Mouse (Mus musculus) G1E (cell line): ENCODE data around the gene Gm44502. TPM values are rescaled to one million over a fixed set of nuclear protein-coding genes. Genes with fewer than 3 reads are reported as not detected.

ENCODE experiments used
- ATAC-seq: 2 replicates; pipeline ENCODE4 v1.8.0; 2016; ENCODE audit warnings: mild to moderate bottlenecking; ENCODE audit not compliant: insufficient number of reproducible peaks, poor library complexity, low FRiP score, severe bottlenecking; ENCODE audit errors: extremely low read depth
- DNase-seq: peaks from one replicate; pipeline ENCODE4 v3.0.0; 2012; ENCODE audit warnings: low spot score
- H3K27me3 ChIP-seq: 2 replicates; pipeline ENCODE4 v1.6.1; 2012; ENCODE audit warnings: mild to moderate bottlenecking, low read length, inconsistent platforms; ENCODE audit not compliant: insufficient read depth
- H3K36me3 ChIP-seq: replicated peaks from 2 replicates; pipeline ENCODE3; 2012; ENCODE audit warnings: mild to moderate bottlenecking, inconsistent platforms
- H3K4me1 ChIP-seq: 2 replicates; pipeline ENCODE4 v1.6.1; 2012; ENCODE audit warnings: low read depth, low read length, inconsistent platforms, mixed read lengths; ENCODE audit not compliant: insufficient read depth
- H3K4me3 ChIP-seq: 2 replicates; pipeline ENCODE4 v1.5.1; 2012; ENCODE audit warnings: low read depth, mild to moderate bottlenecking, inconsistent platforms, low read length, moderate library complexity, mixed read lengths
- H3K9me3 ChIP-seq: replicated peaks from 2 replicates; pipeline ENCODE4 v1.6.1; 2012; ENCODE audit warnings: inconsistent platforms
- CTCF ChIP-seq: IDR thresholded peaks from 2 replicates; pipeline ENCODE4 v1.5.1; 2012; ENCODE audit warnings: low read depth, low read length, inconsistent platforms, mixed read lengths
- GATA1 ChIP-seq: IDR thresholded peaks from 2 replicates; pipeline ENCODE4 v1.6.1; 2012; ENCODE audit warnings: borderline replicate concordance, low read length, inconsistent platforms, mixed read lengths
- GATA2 ChIP-seq: IDR thresholded peaks from 2 replicates; pipeline ENCODE4 v1.6.1; 2012; ENCODE audit warnings: low read depth, low read length, inconsistent platforms, borderline replicate concordance
- POLR2AphosphoS5 ChIP-seq: IDR thresholded peaks from 2 replicates; pipeline ENCODE4 v1.6.1; 2012; ENCODE audit warnings: low read depth, low read length, inconsistent platforms; ENCODE audit not compliant: insufficient replicate concordance
- TAL1 ChIP-seq: conservative IDR thresholded peaks from 2 replicates; pipeline ENCODE4 v1.6.1; 2012; ENCODE audit warnings: low read depth, low read length, inconsistent platforms, mixed read lengths
- polyA plus RNA-seq: library from polyadenylated mRNA; stranded (reverse); fragments of >175 nt; gene quantifications from 2 replicates; pipeline ENCODE4 v1.2.3, GENCODE M21; 2012
- total RNA-seq, 2 experiments: library from RNA; stranded (forward) in 1 of 2; stranded (reverse) in 1 of 2; fragments of 200-1000 nt in 1 of 2; fragments of >200 nt in 1 of 2; fragmentation: Nextera tagmentation in 1 of 2; gene quantifications; 2 replicates each; pipeline ENCODE4 v1.2.3; 2014 to 2017

The Gm44502 gene
- total RNA-seq (2014; fragmentation: Nextera tagmentation) (not detected in 2 replicates), total RNA-seq (2017) (0.12 and 0.71 TPM in 2 replicates), polyA plus RNA-seq (0.93 and 1.3 TPM in 2 replicates)

DNA sequence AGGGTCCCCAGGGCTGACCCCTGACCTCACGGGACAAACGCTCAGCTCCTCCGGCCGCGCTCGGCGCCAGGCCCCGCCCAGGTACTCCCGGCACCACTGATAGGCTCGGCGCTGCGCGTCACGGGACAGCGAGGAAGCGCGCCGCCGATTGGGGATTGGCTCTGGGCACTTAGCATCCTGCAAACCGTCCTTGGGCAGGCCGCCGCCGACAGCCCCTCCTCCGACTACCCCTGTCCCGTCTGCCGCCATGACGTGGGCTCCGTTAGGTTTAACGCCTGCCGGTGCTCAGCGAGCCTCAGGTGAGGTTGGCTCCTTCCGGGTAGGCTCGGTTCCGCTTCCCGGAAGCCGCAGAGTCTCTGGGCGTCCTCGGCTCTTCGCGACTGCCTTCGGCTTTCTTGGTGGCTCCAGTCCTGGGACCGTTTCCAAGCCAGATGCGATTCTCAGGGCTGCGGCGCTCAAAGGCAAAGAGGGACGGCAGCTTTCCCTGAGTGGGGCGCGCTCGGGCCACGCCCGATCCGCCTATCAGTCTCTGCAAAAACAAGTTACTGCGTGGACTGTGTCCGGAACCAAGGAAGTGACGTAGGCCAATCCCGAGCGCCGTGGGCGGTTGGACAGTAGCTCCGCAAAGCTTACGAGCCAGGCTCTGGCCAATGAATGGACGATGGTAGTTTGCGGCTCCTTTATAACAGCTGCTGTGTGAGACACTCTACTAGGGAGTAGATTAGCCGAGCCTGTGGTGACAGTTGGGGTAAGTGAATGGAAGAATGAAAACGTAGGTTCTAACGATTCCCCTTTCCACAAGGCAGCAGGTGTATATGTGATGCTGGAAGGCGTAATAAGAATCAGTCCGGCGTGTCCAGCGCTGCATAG lies at the start of gene Gm44502, which contains the start of the genes C730034F03Rik and Chkb:
Gene Gm44502 (minus strand): TSS at position 345 of the 870 bp plus-strand sequence.
Gene C730034F03Rik (plus strand): TSS at position 238 of the 870 bp plus-strand sequence.
Gene Chkb (minus strand): TSS at position 557 of the 870 bp plus-strand sequence.
- H3K4me3 ChIP-seq, result peak within 1 kb of the TSS; percentile 85
- peak; percentile 86 for ATAC-seq
- DNase-seq, result peak; percentile 99
- peaks cover 27% of the 10 kb centered on the region for H3K4me1 ChIP-seq
- TF ChIP-seq GATA1 (no peak), POLR2AphosphoS5 (peak; percentile 78; the same call in 1 of the 2 replicates)
- H3K27me3 ChIP-seq, result no peaks in the 10 kb centered on the region
- no peaks in the 10 kb centered on the region for H3K9me3 ChIP-seq
- peaks cover 53% of the 10 kb centered on the region for H3K36me3 ChIP-seq

- ATAC-seq (no peak), DNase-seq (no peak)
- TF ChIP-seq POLR2AphosphoS5, result no peak
- TF ChIP-seq TAL1, result no peak
- no peak for TF ChIP-seq GATA2
- TF ChIP-seq CTCF, result no peak
- TF ChIP-seq GATA1, result no peak
- Histone ChIP-seq H3K4me3 (no peak overlapping the region), H3K27me3 (peaks cover 7% of the 10 kb centered on the region), H3K4me1 (peaks cover 29% of the 10 kb centered on the region), H3K36me3 (peaks cover 25% of the 10 kb centered on the region), H3K9me3 (no peaks in the 10 kb centered on the region)
Measured at GRCm38 (mm10) chr15:89478622-89479021, 49.1 kb upstream of the Gm44502 start.

DNA sequence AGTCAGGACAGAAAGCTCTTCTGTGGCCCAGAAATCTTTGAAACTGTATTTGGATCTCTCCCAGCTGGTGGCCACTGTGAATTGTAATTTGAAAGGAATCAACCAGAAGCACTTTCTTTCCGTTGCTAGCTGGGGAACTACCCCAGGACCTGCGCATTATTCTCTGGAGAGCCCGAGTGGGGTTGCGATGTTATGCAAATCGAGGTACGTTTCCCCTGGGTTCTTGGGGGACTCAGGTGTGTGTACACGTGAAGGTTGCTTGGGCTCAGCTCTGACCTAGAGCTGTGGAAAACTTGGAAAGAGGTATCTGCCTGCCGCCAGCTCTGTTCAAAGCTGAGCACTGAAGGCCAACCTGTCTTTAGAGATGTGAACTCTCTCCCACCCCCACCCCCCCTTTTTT lies 48.3 kb upstream of the Gm44502 start:
- ATAC-seq (no peak), DNase-seq (no peak)
- Histone ChIP-seq H3K9me3 (no peaks in the 10 kb centered on the region), H3K4me3 (no peak overlapping the region), H3K4me1 (peaks cover 29% of the 10 kb centered on the region), H3K27me3 (peaks cover 4% of the 10 kb centered on the region; the same call in 1 of the 2 replicates), H3K36me3 (peaks cover 33% of the 10 kb centered on the region)
- TF ChIP-seq POLR2AphosphoS5, result no peak
- TF ChIP-seq TAL1, result no peak
- TF ChIP-seq GATA2, result no peak
- no peak for TF ChIP-seq GATA1
- no peak for TF ChIP-seq CTCF

GRCm38 (mm10) chr15:89477091-89477491 lies 47.6 kb upstream of the Gm44502 start, which contains the start of gene Arsa:
Arsa (minus strand) TSS chr15:89477425.
- ATAC-seq (no peak), DNase-seq (no peak)
- Histone ChIP-seq H3K4me1 (peaks cover 29% of the 10 kb centered on the region), H3K36me3 (peaks cover 36% of the 10 kb centered on the region), H3K9me3 (no peaks in the 10 kb centered on the region), H3K27me3 (peaks cover 4% of the 10 kb centered on the region; the same call in 1 of the 2 replicates), H3K4me3 (peak within 1 kb of the TSS; percentile 84)
- TF ChIP-seq GATA2 (no peak), TAL1 (no peak)

- peak; percentile 6; the same call in 1 of the 2 replicates for ATAC-seq
- peaks cover 4% of the 10 kb centered on the region; the same call in 1 of the 2 replicates for H3K27me3 ChIP-seq
- peak; percentile 65 for DNase-seq
- H3K4me3 ChIP-seq, result peak overlapping the region; percentile 84
- H3K9me3 ChIP-seq, result no peaks in the 10 kb centered on the region
- TF ChIP-seq GATA1 (no peak), TAL1 (no peak), CTCF (no peak), POLR2AphosphoS5 (no peak), GATA2 (no peak)
- H3K36me3 ChIP-seq, result peaks cover 36% of the 10 kb centered on the region
- H3K4me1 ChIP-seq, result peaks cover 29% of the 10 kb centered on the region
Measured at GRCm38 (mm10) chr15:89476475-89476815, 46.9 kb upstream of the Gm44502 start.

- Histone ChIP-seq H3K36me3 (peaks cover 36% of the 10 kb centered on the region), H3K27me3 (peaks cover 4% of the 10 kb centered on the region; the same call in 1 of the 2 replicates), H3K4me3 (peak overlapping the region; percentile 84), H3K9me3 (no peaks in the 10 kb centered on the region), H3K4me1 (peaks cover 29% of the 10 kb centered on the region)
- ATAC-seq (peak; percentile 96), DNase-seq (peak; percentile 95)
- TF ChIP-seq TAL1 (no peak), POLR2AphosphoS5 (no peak), GATA1 (no peak), GATA2 (no peak; the same call in 1 of the 2 replicates)
Measured at GRCm38 (mm10) chr15:89475611-89476474, 46.3 kb upstream of the Gm44502 start.
